Mouse (Mus musculus): Measurements from ENCODE around the gene Orm1. TPM values are rescaled to one million over a fixed set of nuclear protein-coding genes. Genes with fewer than 3 reads are reported as not detected.

The Orm1 gene
- polyA plus RNA-seq, 1 experiment from 2014 or later, result 0.23 TPM

DNA sequence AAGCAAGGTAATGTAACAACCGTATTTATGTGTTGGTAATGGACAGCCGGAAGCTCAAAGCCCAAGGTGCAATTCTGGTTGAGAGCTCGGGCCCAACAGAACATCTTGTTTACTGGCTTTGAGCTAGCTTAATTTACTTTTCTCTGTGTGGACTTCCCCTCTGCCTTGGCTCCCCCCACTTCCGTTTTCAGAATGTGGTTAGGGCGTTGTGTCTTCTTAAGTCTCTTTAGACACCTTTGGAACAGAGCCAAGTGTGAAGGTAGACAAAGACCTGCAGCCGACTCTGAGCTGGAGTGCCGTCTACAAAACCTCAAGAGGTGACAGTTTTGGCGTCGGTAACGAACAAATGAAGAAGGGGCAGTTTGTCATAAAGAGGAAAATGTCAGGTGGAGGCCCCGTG is 41.4 kb downstream of the Orm1 start:
- Histone ChIP-seq H3K27ac (ENCODE audit: low read length) (no peak overlapping the region), H3K4me3 (replicated peaks; ENCODE audit: low read length) (no peak overlapping the region), H3K9me3 (replicated peaks; ENCODE audit: control insufficient read depth, low read length) (no peaks in the 10 kb centered on the region), H3K36me3 (ENCODE audit: control insufficient read depth, insufficient read depth, low read length) (0 out of 2 replicates have a peak, but pooled peaks cover 6% of the 10 kb centered on the region), H3K9ac (ENCODE audit: low read length) (no peak overlapping the region), H3K4me1 (ENCODE audit: control insufficient read depth, insufficient read depth, low read length) (no peaks in the 10 kb centered on the region; the same call in 1 of the 2 replicates), H3K27me3 (ENCODE audit: control insufficient read depth, insufficient read depth, low read length) (no peaks in the 10 kb centered on the region), H3K4me2 (ENCODE audit: low read depth, low read length) (no peak overlapping the region)
- ATAC-seq (ENCODE audit: insufficient read depth, low FRiP score), result no peak
- 66% methylated on average over 11 of the region's 11 CpGs for WGBS

- WGBS, result 74% methylated on average over 6 of the region's 6 CpGs
- Histone ChIP-seq H3K36me3 (ENCODE audit: control insufficient read depth, insufficient read depth, low read length) (no peaks in the 10 kb centered on the region), H3K9ac (ENCODE audit: low read length) (no peak overlapping the region), H3K4me3 (replicated peaks; ENCODE audit: low read length) (no peak overlapping the region), H3K9me3 (replicated peaks; ENCODE audit: control insufficient read depth, low read length) (no peaks in the 10 kb centered on the region), H3K27ac (ENCODE audit: low read length) (no peak overlapping the region), H3K4me2 (ENCODE audit: low read depth, low read length) (no peak overlapping the region), H3K4me1 (ENCODE audit: control insufficient read depth, insufficient read depth, low read length) (no peaks in the 10 kb centered on the region; the same call in 1 of the 2 replicates), H3K27me3 (ENCODE audit: control insufficient read depth, insufficient read depth, low read length) (no peaks in the 10 kb centered on the region)
- ATAC-seq (ENCODE audit: insufficient read depth, low FRiP score), result no peak
These were observed 43.7 kb downstream of the Orm1 start for GRCm38 (mm10) chr4:63388029-63388428.

GRCm38 (mm10) chr4:63389121-63389886 is 44.9 kb downstream of the Orm1 start:
- Histone ChIP-seq H3K9ac (ENCODE audit: low read length) (0 out of 2 replicates have a peak overlapping the region, but pooled peaks have one; percentile 9), H3K27ac (ENCODE audit: low read length) (no peak overlapping the region), H3K9me3 (replicated peaks; ENCODE audit: control insufficient read depth, low read length) (no peaks in the 10 kb centered on the region), H3K27me3 (ENCODE audit: control insufficient read depth, insufficient read depth, low read length) (no peaks in the 10 kb centered on the region), H3K4me2 (ENCODE audit: low read depth, low read length) (no peak overlapping the region), H3K4me3 (replicated peaks; ENCODE audit: low read length) (no peak overlapping the region), H3K36me3 (ENCODE audit: control insufficient read depth, insufficient read depth, low read length) (0 out of 2 replicates have a peak, but pooled peaks cover 4% of the 10 kb centered on the region), H3K4me1 (ENCODE audit: control insufficient read depth, insufficient read depth, low read length) (no peaks in the 10 kb centered on the region; the same call in 1 of the 2 replicates)
- ATAC-seq (ENCODE audit: insufficient read depth, low FRiP score), result no peak
- 54% methylated on average over 8 of the region's 8 CpGs for WGBS

DNA sequence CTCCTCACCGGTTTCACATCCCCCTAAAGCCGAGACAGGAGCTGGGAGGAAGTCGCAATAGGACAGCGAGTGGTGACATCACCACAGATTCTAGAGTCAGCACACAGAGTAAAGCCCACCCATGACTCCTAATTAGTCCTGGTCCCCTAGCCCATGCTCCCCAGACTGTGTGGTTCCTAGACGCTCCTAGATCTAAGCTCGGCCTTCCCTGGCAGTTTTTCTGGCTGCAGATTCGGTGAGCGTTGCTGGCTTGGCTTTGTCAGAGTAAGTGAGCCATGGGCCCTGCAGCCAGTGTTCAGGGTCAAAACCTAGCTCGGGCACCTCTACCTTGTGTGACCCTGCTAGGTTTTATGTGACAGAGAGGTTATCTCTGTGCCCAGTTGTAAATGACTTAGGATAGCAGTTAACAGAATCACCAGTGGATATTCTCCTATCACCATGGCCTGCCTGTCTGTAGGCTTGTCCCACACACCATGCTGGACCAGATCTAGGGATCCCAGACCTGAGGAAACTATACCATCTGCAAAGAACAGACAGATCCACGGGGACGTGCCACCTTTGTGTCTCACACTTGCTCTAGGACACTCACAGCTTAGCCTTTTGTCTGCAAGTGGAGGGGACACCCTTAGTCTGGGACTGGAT is 45.6 kb downstream of the Orm1 start:
- Histone ChIP-seq H3K36me3 (ENCODE audit: control insufficient read depth, insufficient read depth, low read length) (0 out of 2 replicates have a peak, but pooled peaks cover 6% of the 10 kb centered on the region), H3K9ac (ENCODE audit: low read length) (no peak overlapping the region), H3K4me2 (ENCODE audit: low read depth, low read length) (no peak overlapping the region), H3K27ac (ENCODE audit: low read length) (no peak overlapping the region), H3K4me3 (replicated peaks; ENCODE audit: low read length) (no peak overlapping the region), H3K27me3 (ENCODE audit: control insufficient read depth, insufficient read depth, low read length) (no peaks in the 10 kb centered on the region), H3K4me1 (ENCODE audit: control insufficient read depth, insufficient read depth, low read length) (no peaks in the 10 kb centered on the region; the same call in 1 of the 2 replicates), H3K9me3 (replicated peaks; ENCODE audit: control insufficient read depth, low read length) (no peaks in the 10 kb centered on the region)
- 70% methylated on average over 11 of the region's 11 CpGs for WGBS
- no peak for ATAC-seq (ENCODE audit: insufficient read depth, low FRiP score)

- Histone ChIP-seq H3K4me2 (ENCODE audit: low read depth, low read length) (no peak overlapping the region), H3K27ac (ENCODE audit: low read length) (no peak overlapping the region), H3K27me3 (ENCODE audit: control insufficient read depth, insufficient read depth, low read length) (no peaks in the 10 kb centered on the region), H3K9me3 (replicated peaks; ENCODE audit: control insufficient read depth, low read length) (no peaks in the 10 kb centered on the region), H3K4me3 (replicated peaks; ENCODE audit: low read length) (no peak overlapping the region), H3K36me3 (ENCODE audit: control insufficient read depth, insufficient read depth, low read length) (0 out of 2 replicates have a peak, but pooled peaks cover 6% of the 10 kb centered on the region), H3K9ac (ENCODE audit: low read length) (no peak overlapping the region), H3K4me1 (ENCODE audit: control insufficient read depth, insufficient read depth, low read length) (no peaks in the 10 kb centered on the region; the same call in 1 of the 2 replicates)
- 77% methylated on average over 6 of the region's 6 CpGs for WGBS
- ATAC-seq (ENCODE audit: insufficient read depth, low FRiP score), result no peak
These were observed 47.0 kb downstream of the Orm1 start for GRCm38 (mm10) chr4:63391322-63391721.

Other genes starting within 250 kb of the Orm1 start
- gene Ambp, start 189.8 kb upstream of the Orm1 start, polyA plus RNA-seq (2015; fragmentation: Nextera tagmentation; extraction: Ambion mirVana), result 86.7 and 116 TPM in 2 replicates
- gene Kif12, start 172.4 kb upstream of the Orm1 start, polyA plus RNA-seq (2015; fragmentation: Nextera tagmentation; extraction: Ambion mirVana), result 27.3 and 27.4 TPM in 2 replicates
- 13.3 and 15.0 TPM in 2 replicates for gene Col27a1, start 130.6 kb upstream of the Orm1 start, polyA plus RNA-seq (2015; fragmentation: Nextera tagmentation; extraction: Ambion mirVana)
- gene Orm3, start 11.6 kb downstream of the Orm1 start, polyA plus RNA-seq (2015; fragmentation: Nextera tagmentation; extraction: Ambion mirVana), result not detected in 2 replicates
- not detected in 2 replicates for gene Orm2, start 17.9 kb downstream of the Orm1 start, polyA plus RNA-seq (2015; fragmentation: Nextera tagmentation; extraction: Ambion mirVana)
- gene Akna, start 58.8 kb downstream of the Orm1 start, polyA plus RNA-seq (2015; fragmentation: Nextera tagmentation; extraction: Ambion mirVana), result 6.2 and 7.0 TPM in 2 replicates
- gene Whrn, start 151.4 kb downstream of the Orm1 start, polyA plus RNA-seq (2015; fragmentation: Nextera tagmentation; extraction: Ambion mirVana), result 1.8 and 2.9 TPM in 2 replicates
- gene Atp6v1g1, start 200.2 kb downstream of the Orm1 start, polyA plus RNA-seq (2015; fragmentation: Nextera tagmentation; extraction: Ambion mirVana), result 257 and 277 TPM in 2 replicates
- 6.6 and 8.8 TPM in 2 replicates for gene Tmem268, start 214.2 kb downstream of the Orm1 start, polyA plus RNA-seq (2015; fragmentation: Nextera tagmentation; extraction: Ambion mirVana)